Mouse (Mus musculus): ENCODE data around the gene Aqp9. TPM values are rescaled to one million over a fixed set of nuclear protein-coding genes. Genes with fewer than 3 reads are reported as not detected.

Aqp9 gene
- total and polyA plus RNA-seq, 3 experiments, result 64.8 to 76.1 TPM; not detected in 1

- H3K4me1 ChIP-seq (ENCODE audit: control insufficient read depth in 1 of 2, insufficient read depth in 2 of 2, low read length in 2 of 2), result no peaks in the 10 kb centered on the region
- TF ChIP-seq RCOR1 (IDR thresholded peaks at IDR 0.05; ENCODE audit: low read depth, low read length), result no peak
- TF ChIP-seq RAD21 (IDR thresholded peaks at IDR 0.05; ENCODE audit: low read depth, low read length), result no peak
- TF ChIP-seq KAT2A (conservative IDR thresholded peaks at IDR 0.05; ENCODE audit: low read depth, low read length), result no peak
- no peak for TF ChIP-seq NELFE (IDR thresholded peaks at IDR 0.05; ENCODE audit: low read depth, low read length)
- TF ChIP-seq MYB (IDR thresholded peaks at IDR 0.05; ENCODE audit: low read depth, low read length), result no peak
- TF ChIP-seq ETS1 (IDR thresholded peaks at IDR 0.05; ENCODE audit: low read depth, low read length), result no peak
- TF ChIP-seq ZKSCAN1 (IDR thresholded peaks at IDR 0.05; ENCODE audit: low read depth, low read length), result no peak
- TF ChIP-seq GABPA (IDR thresholded peaks at IDR 0.05; ENCODE audit: low read depth, low read length), result no peak
- TF ChIP-seq MAFK (IDR thresholded peaks at IDR 0.05; ENCODE audit: borderline replicate concordance, low read depth, low read length), result no peak
- TF ChIP-seq HCFC1 (IDR thresholded peaks at IDR 0.05; ENCODE audit: low read depth, low read length), result no peak
- no peak for TF ChIP-seq CHD2 (IDR thresholded peaks at IDR 0.05; ENCODE audit: low read length)
- TF ChIP-seq CTCF (IDR thresholded peaks at IDR 0.05 in 2 of 3, conservative IDR thresholded peaks at IDR 0.05 in 1 of 3; ENCODE audit: control insufficient read depth in 1 of 3, insufficient read depth in 1 of 3, low read depth in 2 of 3, low read length in 3 of 3, poor library complexity in 1 of 3, severe bottlenecking in 1 of 3), result no peak
- TF ChIP-seq MEF2A (IDR thresholded peaks at IDR 0.05; ENCODE audit: extremely low read depth, insufficient replicate concordance, low read depth, low read length, poor library complexity, severe bottlenecking), result no peak
- no peak for TF ChIP-seq MYC (IDR thresholded peaks at IDR 0.05; ENCODE audit: low read depth, low read length)
- TF ChIP-seq E2F4 (IDR thresholded peaks at IDR 0.05; ENCODE audit: borderline replicate concordance, low read depth, low read length), result no peak
- no peak for TF ChIP-seq SIN3A (IDR thresholded peaks at IDR 0.05; ENCODE audit: low read length)
- no peak for TF ChIP-seq SMC3 (IDR thresholded peaks at IDR 0.05; ENCODE audit: low read depth, low read length)
- TF ChIP-seq MXI1 (IDR thresholded peaks at IDR 0.05; ENCODE audit: low read depth, low read length), result no peak
- no peak for TF ChIP-seq ZMIZ1 (IDR thresholded peaks at IDR 0.05; ENCODE audit: low read depth, low read length)
- no peaks in the 10 kb centered on the region for H3K36me3 ChIP-seq (ENCODE audit: control insufficient read depth in 1 of 2, insufficient read depth in 2 of 2, low read length in 2 of 2)
- no peaks in the 10 kb centered on the region for H3K79me2 ChIP-seq (ENCODE audit: control insufficient read depth, insufficient read depth, low read length, poor library complexity)
- DNase-seq (ENCODE audit: low read depth, low spot score), result no peak
- H3K4me3 ChIP-seq (ENCODE audit: control insufficient read depth in 1 of 2, insufficient read depth in 1 of 2, low read depth in 2 of 2, low read length in 2 of 2), result no peak overlapping the region
- no peaks in the 10 kb centered on the region for H3K9me3 ChIP-seq (replicated peaks; ENCODE audit: insufficient read depth, low read length)
- no peak overlapping the region for H3K9ac ChIP-seq (ENCODE audit: control insufficient read depth, low read depth, low read length, poor library complexity, severe bottlenecking)
- H3K27me3 ChIP-seq (ENCODE audit: control insufficient read depth in 1 of 2, insufficient read depth in 2 of 2, low read length in 2 of 2), result peaks cover 3 to 24% of the 10 kb centered on the region in 2 experiments; a peak in 3 of 4 replicates
- H3K27ac ChIP-seq (ENCODE audit: control insufficient read depth, low read depth, low read length), result no peak overlapping the region
These were observed 48.7 kb upstream of the Aqp9 start for GRCm38 (mm10) chr9:71216996-71217792.

All from MEL (cell line).